Mouse (Mus musculus) heart, embryonic 14.5 days (tissue): ENCODE data around the gene Tk1. TPM values are rescaled to one million over a fixed set of nuclear protein-coding genes. Genes with fewer than 3 reads are reported as not detected.

Experiments used
- ATAC-seq: fragments of 200-750 bp; cut with Nextera tagmentation; 2 replicates; pipeline ENCODE4 v1.8.0; 2017; ENCODE audit warnings: low read depth, moderate TSS enrichment; ENCODE audit not compliant: insufficient number of reproducible peaks, insufficient read depth, low FRiP score
- H3K27ac ChIP-seq, 2 experiments: fragments of 200-500 bp in 1 of 2; fragments of 300-500 bp in 1 of 2; sonication (generic) in 1 of 2; replicated peaks in 1 of 2; 2 replicates each; pipeline ENCODE4 v1.5.1; 2012 to 2014; ENCODE audit warnings: low read depth in 2 of 2, low read length in 2 of 2, control low read depth in 1 of 2, mild to moderate bottlenecking in 1 of 2, mixed read lengths in 1 of 2; ENCODE audit not compliant: control insufficient read depth in 1 of 2, insufficient read depth in 1 of 2
- H3K27me3 ChIP-seq: fragments of 300-500 bp; sonication (generic); 2 replicates; pipeline ENCODE4 v1.6.1; 2014; ENCODE audit warnings: mild to moderate bottlenecking, low read length, control low read depth; ENCODE audit not compliant: control insufficient read depth, insufficient read depth
- H3K36me3 ChIP-seq: fragments of 300-500 bp; sonication (generic); 2 replicates; pipeline ENCODE4 v1.6.1; 2014; ENCODE audit warnings: mild to moderate bottlenecking, control low read depth, low read length, mixed read lengths; ENCODE audit not compliant: control insufficient read depth, insufficient read depth
- H3K4me1 ChIP-seq, 2 experiments: fragments of 200-500 bp in 1 of 2; fragments of 300-500 bp in 1 of 2; sonication (generic) in 1 of 2; 2 replicates each; pipeline ENCODE4 v1.6.1; 2012 to 2014; ENCODE audit warnings: low read length in 2 of 2, control low read depth in 1 of 2, mixed read lengths in 1 of 2; ENCODE audit not compliant: control insufficient read depth in 2 of 2, insufficient read depth in 2 of 2
- H3K4me2 ChIP-seq: fragments of 300-500 bp; sonication (generic); 2 replicates; pipeline ENCODE4 v1.6.1; 2014; ENCODE audit warnings: mild to moderate bottlenecking, low read length
- H3K4me3 ChIP-seq, 2 experiments: fragments of 200-500 bp in 1 of 2; fragments of 300-500 bp in 1 of 2; sonication (generic) in 1 of 2; 2 replicates each; pipeline ENCODE4 v1.5.1; 2012 to 2014; ENCODE audit warnings: low read length in 2 of 2, mild to moderate bottlenecking in 2 of 2, control low read depth in 1 of 2, low read depth in 1 of 2, moderate library complexity in 1 of 2; ENCODE audit not compliant: control insufficient read depth in 1 of 2, insufficient read depth in 1 of 2
- H3K9ac ChIP-seq: fragments of 300-500 bp; sonication (generic); 2 replicates; pipeline ENCODE4 v1.6.1; 2014; ENCODE audit warnings: mild to moderate bottlenecking, low read length
- H3K9me3 ChIP-seq: fragments of 300-500 bp; sonication (generic); 2 replicates; pipeline ENCODE4 v1.6.1; 2016; ENCODE audit warnings: low read length, control low read depth; ENCODE audit not compliant: control insufficient read depth
- WGBS: fragments of 180-500 bp; shearing (Covaris S2); extraction: QIAGEN DNeasy Blood & Tissue Kit; methylation state at CpG from one replicate; pipeline ENCODE4 v1.1.7; 2014; 5-methylcytosine and 5-hydroxymethylcytosine counted together
- polyA plus RNA-seq: library from polyadenylated mRNA; unstranded; fragments of >200 nt; fragmentation: Nextera tagmentation; extraction: Ambion mirVana; gene quantifications from 2 replicates; pipeline ENCODE4 v1.2.1, GENCODE M21; 2014

The Tk1 gene
- polyA plus RNA-seq, 1 experiment from 2014 or later, result 100 TPM

- Histone ChIP-seq H3K4me3 (0 out of 4 replicates have a peak overlapping the region, but pooled peaks of 1 of the 2 experiments have one; percentile 10), H3K4me2 (peak overlapping the region; percentile 92)
These were observed 1.5 kb upstream of the Tk1 start for GRCm38 (mm10) chr11:117827386-117827785.

DNA sequence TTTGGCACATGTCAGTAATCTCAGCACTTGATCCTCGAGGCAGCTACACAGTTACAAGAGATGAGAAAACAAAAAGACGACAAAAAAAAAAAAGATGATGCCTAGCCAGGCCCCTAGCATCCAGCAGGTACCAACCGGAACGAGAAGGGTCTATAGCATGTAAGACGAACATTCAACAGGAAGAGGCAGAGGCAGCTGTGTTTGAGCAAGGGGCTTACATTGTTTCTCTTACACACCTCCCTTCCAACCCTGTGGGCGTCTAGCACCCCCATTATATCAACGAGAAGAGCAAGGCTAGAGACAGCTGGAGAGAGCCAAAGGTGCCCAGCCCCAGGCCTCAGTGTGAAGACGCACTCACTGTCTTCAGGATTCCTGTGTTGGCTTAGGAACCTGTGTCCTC, 1.0 kb upstream of the Tk1 start:
- Histone ChIP-seq H3K27me3 (no peaks in the 10 kb centered on the region), H3K9me3 (no peaks in the 10 kb centered on the region), H3K9ac (peak overlapping the region; percentile 86), H3K36me3 (peaks cover 21% of the 10 kb centered on the region), H3K4me1 (peaks cover 63 to 88% of the 10 kb centered on the region in 2 experiments), H3K4me3 (no peak overlapping the region), H3K27ac (peak overlapping the region in 1 of 2 experiments; percentile 97; a peak in 2 of 4 replicates), H3K4me2 (peak overlapping the region; percentile 92)
- ATAC-seq, result no peak
- 55% methylated on average over 8 of the region's 8 CpGs for WGBS

More at GRCm38 (mm10) chr11:117827386-117827785, 1.5 kb upstream of the Tk1 start:
- Histone ChIP-seq H3K4me1 (peaks cover 68 to 84% of the 10 kb centered on the region in 2 experiments), H3K36me3 (peaks cover 16% of the 10 kb centered on the region), H3K27ac (peak overlapping the region; percentile 90 to 97; a peak in 3 of 4 replicates), H3K27me3 (no peaks in the 10 kb centered on the region), H3K9ac (peak overlapping the region; percentile 86), H3K9me3 (no peaks in the 10 kb centered on the region)
- WGBS, result 51% methylated on average over 3 of the region's 3 CpGs
- ATAC-seq, result no peak

DNA sequence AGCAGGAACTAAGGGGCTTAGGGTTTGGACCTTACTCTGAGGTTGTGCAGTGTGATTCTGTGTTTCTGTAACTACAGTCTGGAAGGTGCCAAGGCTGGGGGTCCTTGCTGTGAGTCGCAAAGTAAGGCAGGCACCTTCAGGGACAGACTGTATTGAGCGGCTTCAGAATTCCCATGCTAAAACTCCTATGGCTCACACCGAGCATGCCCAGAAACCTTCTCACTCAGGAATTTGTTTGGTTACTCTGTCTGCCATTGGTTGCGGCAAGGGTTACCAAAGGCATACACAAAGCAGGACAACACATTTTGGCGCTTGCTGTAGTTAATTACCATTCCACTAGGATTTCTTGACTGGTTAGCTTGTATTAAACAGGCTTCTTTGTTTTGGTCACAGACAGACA, 272 bp upstream of the Tk1 start:
- Histone ChIP-seq H3K27me3 (no peaks in the 10 kb centered on the region), H3K4me1 (peaks cover 63 to 90% of the 10 kb centered on the region in 2 experiments), H3K4me3 (peak overlapping the region; percentile 56 to 71), H3K9ac (peak overlapping the region; percentile 86), H3K4me2 (peak overlapping the region; percentile 92), H3K9me3 (no peaks in the 10 kb centered on the region), H3K27ac (peak overlapping the region; percentile 83 to 97), H3K36me3 (peaks cover 29% of the 10 kb centered on the region)
- WGBS, result 10% methylated on average over 5 of the region's 5 CpGs
- ATAC-seq, result no peak

GRCm38 (mm10) chr11:117824060-117824969, 1.6 kb downstream of the Tk1 start:
- Histone ChIP-seq H3K4me1 (peaks cover 55 to 83% of the 10 kb centered on the region in 2 experiments), H3K9me3 (no peaks in the 10 kb centered on the region)
- ATAC-seq, result peak; percentile 48; the same call in 1 of the 2 replicates

GRCm38 (mm10) chr11:117823411-117823810, 2.5 kb downstream of the Tk1 start:
- Histone ChIP-seq H3K36me3 (peaks cover 56% of the 10 kb centered on the region), H3K4me2 (peak overlapping the region; percentile 92), H3K4me3 (no peak overlapping the region), H3K4me1 (peaks cover 53 to 79% of the 10 kb centered on the region in 2 experiments), H3K27ac (peak overlapping the region; percentile 65 to 97), H3K9ac (peak overlapping the region; percentile 54), H3K27me3 (no peaks in the 10 kb centered on the region), H3K9me3 (no peaks in the 10 kb centered on the region)
- 89% methylated on average over 6 of the region's 6 CpGs for WGBS
- ATAC-seq, result no peak

More at GRCm38 (mm10) chr11:117824060-117824969, 1.6 kb downstream of the Tk1 start:
- H3K4me3 ChIP-seq, result peak overlapping the region; percentile 56 to 71
- peak overlapping the region; percentile 92 for H3K4me2 ChIP-seq
- 9% methylated on average over 23 of the region's 23 CpGs for WGBS
- H3K27ac ChIP-seq, result peak overlapping the region; percentile 36 to 97
- H3K9ac ChIP-seq, result peak overlapping the region; percentile 86
- H3K36me3 ChIP-seq, result peaks cover 47% of the 10 kb centered on the region
- no peaks in the 10 kb centered on the region for H3K27me3 ChIP-seq

DNA sequence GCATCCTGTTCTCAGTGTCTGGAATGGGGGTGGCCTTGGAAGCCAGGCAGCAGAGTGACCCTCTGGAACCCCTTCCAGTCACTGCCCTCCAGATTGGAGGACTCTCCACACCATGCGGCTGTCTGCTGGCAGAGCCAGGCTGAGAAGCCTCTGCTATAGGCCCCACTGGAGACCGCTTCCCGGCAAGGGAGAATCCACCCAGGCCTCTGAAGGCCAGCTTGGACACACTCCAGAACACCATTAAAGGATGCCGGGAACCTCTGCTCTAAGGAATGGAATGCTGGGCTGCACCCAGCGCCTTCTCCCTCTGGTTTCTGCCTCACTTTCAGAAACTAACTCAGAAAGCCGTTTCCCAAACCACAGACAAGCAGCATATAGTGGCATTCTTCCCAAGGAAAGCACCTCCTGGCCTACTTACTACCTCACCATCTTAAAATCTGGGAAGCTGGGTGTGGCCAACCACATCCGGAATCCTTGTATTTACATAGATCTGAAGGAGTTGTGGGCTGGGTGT, 3.1 kb downstream of the Tk1 start:
- Histone ChIP-seq H3K27me3 (no peaks in the 10 kb centered on the region), H3K4me1 (peaks cover 47 to 72% of the 10 kb centered on the region in 2 experiments), H3K27ac (peak overlapping the region; percentile 65 to 73), H3K4me2 (peak overlapping the region; percentile 92), H3K9ac (peak overlapping the region; percentile 54), H3K36me3 (peaks cover 62% of the 10 kb centered on the region), H3K9me3 (no peaks in the 10 kb centered on the region), H3K4me3 (no peak overlapping the region)
- 40% methylated on average over 7 of the region's 7 CpGs for WGBS
- no peak for ATAC-seq

- Histone ChIP-seq H3K36me3 (peaks cover 72% of the 10 kb centered on the region), H3K4me1 (peaks cover 38 to 63% of the 10 kb centered on the region in 2 experiments)
These were observed 4.0 kb downstream of the Tk1 start for GRCm38 (mm10) chr11:117821868-117822267.

More at GRCm38 (mm10) chr11:117821868-117822267, 4.0 kb downstream of the Tk1 start:
- no peaks in the 10 kb centered on the region for H3K9me3 ChIP-seq
- no peak for ATAC-seq
- H3K4me2 ChIP-seq, result no peak overlapping the region
- 0 out of 2 replicates have a peak overlapping the region, but pooled peaks have one; percentile 54 for H3K9ac ChIP-seq
- 91% methylated on average over 9 of the region's 9 CpGs for WGBS
- no peaks in the 10 kb centered on the region for H3K27me3 ChIP-seq
- no peak overlapping the region for H3K4me3 ChIP-seq
- no peak overlapping the region for H3K27ac ChIP-seq
